Mouse (Mus musculus) mouse embryonic stem cell (cell line): ENCODE measurements around the gene Rassf6.

Experiments used
- in situ Hi-C, 2 experiments: fragments of 300-500 bp; cut with MboI; formaldehyde crosslinking; loops; 1 replicate in 1 of 2; 3 replicates in 1 of 2; pipeline ENCODE4 v1.14.3; 2019 to 2020; ENCODE audit warnings: low sequenced_read_pairs in 2 of 2, low pct_unique_long_range_greater_than_20kb in 1 of 2, mixed read lengths in 1 of 2; ENCODE audit not compliant: unreplicated experiment in 1 of 2

Rassf6 gene

GRCm38 (mm10) chr5:90640286-90641217 lies at the start of gene Rassf6:
Gene Rassf6, minus strand, starts transcription at chr5:90640657.
- in situ Hi-C loops: no loop called here

GRCm38 (mm10) chr5:90689426-90690128 lies 49.1 kb upstream of the Rassf6 start:
- in situ Hi-C loops: no loop called here

- in situ Hi-C loops: no loop called here
Observed at GRCm38 (mm10) chr5:90687913-90688312, 47.5 kb upstream of the Rassf6 start.

DNA sequence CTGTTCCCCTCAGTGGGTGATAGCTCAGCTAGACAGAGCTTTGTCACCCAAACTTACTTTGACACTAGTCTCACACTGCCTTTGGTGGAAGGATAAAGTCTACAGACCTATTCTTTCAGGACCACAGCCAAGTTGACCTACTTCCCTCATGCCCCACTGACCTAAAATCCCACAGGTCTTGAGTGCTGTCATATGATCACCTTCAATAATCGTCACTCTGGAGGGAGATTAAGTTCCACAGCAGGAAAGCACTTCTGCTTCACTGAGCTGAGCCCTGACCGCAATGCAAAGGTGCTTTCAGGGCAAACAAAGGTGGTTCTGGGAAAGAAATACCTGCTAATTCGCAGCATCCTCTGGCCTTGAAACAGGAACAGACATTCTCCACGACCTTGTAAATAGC lies 44.5 kb upstream of the Rassf6 start:
- in situ Hi-C loops: no loop called here

- in situ Hi-C loops: no loop called here
Observed at GRCm38 (mm10) chr5:90681842-90682241, 41.4 kb upstream of the Rassf6 start.

DNA sequence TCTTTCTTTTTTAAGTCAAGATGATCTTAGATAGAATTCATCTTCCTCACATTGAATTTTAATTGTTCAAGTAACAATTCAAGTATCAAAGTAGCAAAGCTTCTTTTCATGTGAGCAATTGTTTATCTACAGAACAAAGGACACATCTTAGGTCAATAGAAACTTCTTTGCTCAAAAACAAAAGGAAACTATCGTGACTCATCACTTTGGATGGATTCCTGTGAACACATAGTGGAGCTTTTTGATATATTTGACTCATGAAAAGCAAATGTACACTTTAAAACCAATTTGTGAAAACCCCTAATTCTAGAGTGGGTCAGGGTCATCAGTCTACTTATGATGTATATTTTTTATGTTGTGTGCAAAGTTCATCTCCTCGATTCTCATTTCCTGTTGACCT lies 37.1 kb upstream of the Rassf6 start:
- in situ Hi-C loops: no loop called here

DNA sequence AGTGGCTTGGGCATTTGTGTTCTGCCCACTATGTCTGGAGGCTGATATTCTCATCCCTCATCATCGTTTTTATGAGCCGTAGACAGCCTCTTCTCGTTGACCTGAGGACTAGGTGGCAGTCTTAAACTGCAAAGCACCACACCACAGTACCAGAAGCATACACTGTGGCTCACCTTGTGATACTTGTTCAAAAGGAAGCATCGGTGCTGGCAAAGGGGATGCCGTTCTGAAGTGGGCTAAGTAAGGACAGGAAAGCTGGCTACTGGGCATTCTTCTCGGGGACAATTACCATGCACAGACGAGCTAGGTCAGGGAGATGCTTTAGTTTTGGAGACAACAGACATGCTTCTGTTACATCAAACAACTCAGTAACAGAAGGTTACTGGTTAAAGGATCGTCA lies 21.4 kb upstream of the Rassf6 start:
- in situ Hi-C loops: loop anchor here (25.0 kb wide), 2 partner anchors 125 to 225 kb away; partner anchors contain the start of genes Cxcl1 (in 1 of the 2), Cxcl15 (in 1 of the 2) and Cxcl3 (in 1 of the 2)

DNA sequence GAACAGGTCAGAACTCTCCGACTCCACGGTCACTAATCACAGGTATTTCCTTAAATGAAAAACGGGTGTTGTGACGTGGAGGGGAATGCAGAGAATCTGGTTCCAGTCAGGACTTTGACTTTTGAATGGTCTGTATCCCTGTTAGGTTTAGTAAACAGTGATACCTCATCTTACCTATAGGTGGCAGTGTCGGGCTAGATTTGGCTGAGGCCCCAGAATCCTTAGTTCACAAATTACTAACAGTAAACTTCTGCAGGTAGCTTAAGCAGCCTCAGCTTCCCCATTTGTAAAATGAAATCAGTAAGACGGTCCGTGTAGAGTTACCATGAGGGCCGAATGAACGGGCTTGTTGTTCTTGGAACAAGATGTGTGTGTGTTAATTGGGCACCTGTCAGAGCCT lies 21.0 kb upstream of the Rassf6 start:
- in situ Hi-C loops: loop anchor here (25.0 kb wide), 2 partner anchors 126 to 226 kb away; partner anchors contain the start of genes Cxcl1 (in 1 of the 2), Cxcl15 (in 1 of the 2) and Cxcl3 (in 1 of the 2)

DNA sequence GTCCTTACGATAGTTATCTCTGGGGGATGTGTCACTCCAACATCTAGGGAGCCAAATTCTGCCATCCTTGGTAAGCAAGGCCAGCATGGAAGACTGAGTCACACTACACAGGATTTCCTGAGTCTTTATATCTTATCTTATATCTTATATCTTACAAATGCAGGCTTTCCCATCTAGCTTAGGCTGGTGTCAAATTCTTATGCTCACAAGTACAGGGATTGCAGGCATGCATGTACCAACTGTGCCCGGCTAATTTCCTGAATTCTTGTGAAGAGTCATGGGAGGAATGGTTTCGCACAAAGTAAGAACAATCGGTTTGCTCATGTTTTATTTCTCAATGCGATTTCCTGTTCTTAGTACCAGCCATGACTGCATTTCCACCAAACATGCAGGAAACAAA lies 20.0 kb upstream of the Rassf6 start:
- in situ Hi-C loops: loop anchor here (25.0 kb wide), 2 partner anchors 127 to 227 kb away; partner anchors contain the start of genes Cxcl1 (in 1 of the 2), Cxcl15 (in 1 of the 2) and Cxcl3 (in 1 of the 2)

GRCm38 (mm10) chr5:90656681-90657080 lies 16.2 kb upstream of the Rassf6 start:
- in situ Hi-C loops: loop anchor here (10.0 to 25.0 kb wide), 3 partner anchors 131 to 248 kb away; partner anchors contain the start of genes Cxcl1 (in 1 of the 2), Cxcl15 (in 1 of the 2), Cxcl2 (in 1 of the 2) and Cxcl3 (in 1 of the 2)

DNA sequence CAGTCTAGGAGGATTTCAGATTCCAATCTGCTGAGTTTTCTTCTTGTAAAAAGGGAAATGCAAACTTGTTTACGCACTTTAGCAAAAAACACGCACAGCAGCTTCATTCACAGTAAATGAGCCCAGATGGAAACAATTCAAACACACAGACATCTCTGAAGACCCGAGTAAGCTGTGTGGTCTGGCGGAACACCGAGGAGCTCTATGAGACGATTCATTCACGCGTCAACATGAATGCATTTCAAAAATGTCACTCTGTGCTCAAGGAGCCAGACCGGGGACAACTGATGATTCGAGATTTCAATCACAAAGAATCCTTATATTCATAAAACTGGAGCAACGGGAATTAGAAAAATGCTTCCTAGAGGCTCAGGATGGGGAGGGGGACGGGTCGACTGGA lies 15.4 kb upstream of the Rassf6 start:
- in situ Hi-C loops: loop anchor here (10.0 to 25.0 kb wide), 3 partner anchors 131 to 249 kb away; partner anchors contain the start of genes Cxcl1 (in 1 of the 2), Cxcl15 (in 1 of the 2), Cxcl2 (in 1 of the 2) and Cxcl3 (in 1 of the 2)

DNA sequence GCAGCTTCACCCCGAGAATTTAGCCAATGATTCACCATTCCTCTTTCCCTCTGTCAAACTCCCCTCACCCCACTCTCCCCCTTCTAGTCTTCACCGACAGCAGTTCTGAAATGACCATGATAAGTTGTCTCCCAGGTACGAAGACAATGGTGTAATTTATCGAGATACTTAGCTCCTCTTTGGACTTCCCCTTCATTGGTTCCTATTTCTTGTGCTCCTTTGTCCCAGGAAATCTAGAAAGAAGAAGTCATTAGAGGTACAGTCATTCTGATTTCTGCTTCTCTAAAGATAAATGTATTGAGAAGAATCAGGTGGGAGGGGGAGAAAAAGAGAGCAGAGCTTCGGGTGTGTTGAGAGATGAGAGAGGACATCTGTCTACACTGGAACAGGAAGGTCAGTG lies 14.3 kb upstream of the Rassf6 start:
- in situ Hi-C loops: loop anchor here (10.0 to 25.0 kb wide), 3 partner anchors 133 to 250 kb away; partner anchors contain the start of genes Cxcl1 (in 1 of the 2), Cxcl15 (in 1 of the 2), Cxcl2 (in 1 of the 2) and Cxcl3 (in 1 of the 2)

DNA sequence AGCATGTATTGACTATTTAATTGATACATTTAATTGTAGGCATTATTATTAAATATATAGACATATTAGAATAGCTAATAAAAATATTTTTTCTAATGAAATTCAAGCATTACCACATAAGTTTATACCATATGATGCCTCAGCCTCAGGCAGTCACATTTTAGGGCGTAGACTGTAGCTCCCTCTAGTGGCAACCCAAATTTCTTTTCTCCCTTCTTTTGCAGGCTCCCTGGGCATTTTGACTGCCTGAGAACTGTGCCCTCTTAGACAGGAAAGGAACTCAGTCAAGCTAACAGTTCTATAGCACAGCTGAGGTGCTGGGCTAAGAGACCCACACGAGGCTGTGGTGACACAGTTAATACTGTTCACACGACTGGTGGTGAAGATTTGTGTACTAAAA lies 12.3 kb upstream of the Rassf6 start:
- in situ Hi-C loops: loop anchor here (10.0 to 25.0 kb wide), 3 partner anchors 135 to 252 kb away; partner anchors contain the start of genes Cxcl1 (in 1 of the 2), Cxcl15 (in 1 of the 2), Cxcl2 (in 1 of the 2) and Cxcl3 (in 1 of the 2)

DNA sequence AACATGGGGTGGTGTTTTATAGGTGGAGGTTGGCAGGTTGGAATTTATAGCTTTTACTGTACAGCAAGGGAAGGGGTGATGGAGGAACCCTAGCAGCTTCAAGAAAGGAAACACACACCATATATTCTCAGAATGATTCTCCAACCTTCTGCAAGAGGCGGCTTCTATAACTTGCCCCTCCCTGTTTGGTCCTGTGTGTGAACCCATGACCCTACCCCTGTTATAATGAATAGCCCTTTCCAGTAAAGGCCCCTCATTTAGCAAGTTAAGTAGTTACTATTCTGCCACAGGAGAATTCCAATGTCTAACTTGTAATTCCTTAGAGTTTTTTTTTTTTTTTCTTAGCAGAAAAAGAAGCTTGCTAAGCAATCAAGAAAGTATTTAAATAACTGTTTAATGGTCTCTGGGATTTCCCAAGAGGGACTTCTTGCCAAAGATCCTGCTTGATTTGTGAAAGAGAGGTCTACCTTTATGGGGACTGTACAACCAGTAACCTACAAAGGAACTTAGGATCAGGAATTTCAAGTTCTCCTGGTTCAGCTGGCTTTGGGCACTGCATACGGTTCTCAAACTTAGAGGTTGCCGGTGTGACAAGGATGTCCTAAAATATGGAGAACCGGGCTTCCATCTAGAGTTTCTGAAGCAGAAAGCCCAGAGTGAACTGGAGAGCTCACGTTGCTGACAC lies 10.2 kb upstream of the Rassf6 start:
- in situ Hi-C loops: loop anchor here (10.0 to 25.0 kb wide), 3 partner anchors 137 to 254 kb away; partner anchors contain the start of genes Cxcl1 (in 1 of the 2), Cxcl15 (in 1 of the 2), Cxcl2 (in 1 of the 2) and Cxcl3 (in 1 of the 2)

DNA sequence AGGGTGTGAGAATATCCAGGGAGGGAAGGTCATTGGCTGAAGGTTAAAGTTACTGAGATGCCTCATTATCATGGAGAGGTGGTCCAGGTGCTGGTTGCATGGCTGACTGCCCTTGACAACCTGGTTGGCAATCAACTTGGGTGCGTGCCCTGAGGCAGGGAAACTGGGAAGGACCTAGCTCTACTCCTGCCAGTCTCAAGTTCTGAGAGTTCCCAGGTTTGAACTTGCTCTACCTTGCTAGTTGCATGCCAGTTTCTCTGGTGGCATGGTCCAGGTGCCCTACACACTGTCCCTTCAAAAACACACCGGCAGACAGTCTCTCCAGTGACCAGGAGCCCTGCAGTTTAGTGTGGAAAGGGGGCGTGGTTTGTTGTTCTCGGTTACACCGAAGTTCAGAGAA lies 7.0 kb upstream of the Rassf6 start:
- in situ Hi-C loops: no loop called here

- in situ Hi-C loops: no loop called here
Observed at GRCm38 (mm10) chr5:90646398-90646797, 5.9 kb upstream of the Rassf6 start.

DNA sequence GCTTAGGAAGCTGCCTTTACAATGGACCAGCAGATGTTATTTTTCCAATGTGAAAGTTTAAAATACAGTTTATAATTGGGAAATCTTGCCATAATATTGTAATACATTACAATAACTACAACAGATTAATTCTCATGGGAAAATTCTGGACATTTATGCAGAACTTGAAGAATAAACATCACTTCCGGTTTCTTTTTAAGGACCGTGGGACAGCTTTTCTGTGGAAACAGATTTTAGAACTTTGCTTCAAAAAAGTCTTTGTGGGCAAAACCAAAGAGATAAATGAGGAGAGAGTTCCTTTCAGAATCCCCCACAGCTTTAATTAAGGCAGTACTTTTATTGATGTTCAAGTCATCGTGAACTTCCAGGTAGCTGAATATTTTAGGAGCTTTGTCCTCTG lies 5.1 kb upstream of the Rassf6 start:
- in situ Hi-C loops: no loop called here

DNA sequence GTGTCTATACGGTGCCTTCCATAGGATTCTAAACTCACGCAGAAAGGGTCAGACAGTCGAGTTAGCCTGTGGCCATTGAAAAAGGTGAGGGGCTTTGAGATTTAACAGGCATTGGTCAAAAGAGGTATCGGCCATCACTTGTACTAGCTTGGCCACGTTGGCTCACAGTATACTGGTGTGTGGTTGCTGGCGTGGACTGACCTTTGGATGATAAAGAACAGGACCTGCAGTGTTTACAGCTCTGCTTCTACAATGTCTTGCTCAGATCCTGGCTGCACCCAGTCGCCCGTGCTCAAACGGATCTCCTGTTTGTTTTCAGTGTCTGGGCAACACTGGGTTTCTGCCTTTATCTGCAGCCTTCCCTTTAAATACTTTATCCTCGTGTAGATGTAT lies 757 bp upstream of the Rassf6 start:
- in situ Hi-C loops: no loop called here
